Mouse (Mus musculus): Measurements from ENCODE around the gene Mst1r. TPM values are rescaled to one million over a fixed set of nuclear protein-coding genes. Genes with fewer than 3 reads are reported as not detected.

Mst1r gene
- total RNA-seq, 4 experiments from 2014 or later: 0.43 to 1.4 (median 0.82) TPM

- DNase-seq (ENCODE audit: low spot score in 2 of 2): peak; percentile 86 to 89
Measured at GRCm38 (mm10) chr9:107950460-107951355, 44.0 kb downstream of the Mst1r start.

GRCm38 (mm10) chr9:107955613-107956289 is 49.1 kb downstream of the Mst1r start:
- DNase-seq (ENCODE audit: low spot score in 2 of 2): peak; percentile 30 to 34

GRCm38 (mm10) chr9:107957141-107957540 is 50.5 kb downstream of the Mst1r start:
- no peak for DNase-seq (ENCODE audit: low spot score in 2 of 2)

- no peak for DNase-seq (ENCODE audit: low spot score in 2 of 2)
Measured at GRCm38 (mm10) chr9:107959896-107960295, 53.2 kb downstream of the Mst1r start.

- DNase-seq (ENCODE audit: low spot score in 2 of 2): no peak
Measured at GRCm38 (mm10) chr9:107960928-107961327, 54.3 kb downstream of the Mst1r start.

- DNase-seq (ENCODE audit: low spot score in 2 of 2): no peak
Measured at GRCm38 (mm10) chr9:107961351-107961762, 54.7 kb downstream of the Mst1r start.

GRCm38 (mm10) chr9:107961881-107962280 is 55.2 kb downstream of the Mst1r start:
- DNase-seq (ENCODE audit: low spot score in 2 of 2): no peak

- DNase-seq (ENCODE audit: low spot score in 2 of 2): no peak
Measured at GRCm38 (mm10) chr9:107962916-107963315, 56.2 kb downstream of the Mst1r start.

- peak in 1 of 2 experiments; percentile 35 for DNase-seq (ENCODE audit: low spot score in 2 of 2)
Measured at GRCm38 (mm10) chr9:107963700-107964099, 57.0 kb downstream of the Mst1r start.

GRCm38 (mm10) chr9:107964681-107965080 is 58.0 kb downstream of the Mst1r start:
- DNase-seq (ENCODE audit: low spot score in 2 of 2): no peak

GRCm38 (mm10) chr9:107966676-107967075 is 60.0 kb downstream of the Mst1r start:
- no peak for DNase-seq (ENCODE audit: low spot score in 2 of 2)

- no peak for DNase-seq (ENCODE audit: low spot score in 2 of 2)
Measured at GRCm38 (mm10) chr9:107967437-107967836, 60.8 kb downstream of the Mst1r start.

GRCm38 (mm10) chr9:107968531-107968930 is 61.9 kb downstream of the Mst1r start:
- no peak for DNase-seq (ENCODE audit: low spot score in 2 of 2)

Other genes starting within 250 kb of the Mst1r start
- gene Slc38a3, start 237.3 kb upstream of the Mst1r start, total RNA-seq (2022): 10 to 100 TPM; 37.4 to 49.3 (median 45.9) TPM
- gene Gnat1, start 227.2 kb upstream of the Mst1r start, total RNA-seq (2022): not detected
- gene Sema3f, start 196.4 kb upstream of the Mst1r start, total RNA-seq (2022): 1 to 10 TPM; 3.3 to 4.6 (median 4.3) TPM
- 10 to 100 TPM; 21.0 to 34.8 (median 26.8) TPM for gene Rbm5, start 135.9 kb upstream of the Mst1r start, total RNA-seq (2022)
- 10 to 100 TPM; 17.3 to 20.0 (median 18.0) TPM for gene Rbm6, start 33.6 kb upstream of the Mst1r start, total RNA-seq (2022)
- 10 to 100 TPM; 10.8 to 14.7 (median 11.9) TPM for gene Mon1a, start 18.7 kb upstream of the Mst1r start, total RNA-seq (2022)
- gene Actl11, start 21.6 kb downstream of the Mst1r start, total RNA-seq (2022): not detected
- under 1 TPM; 0.20 to 0.46 (median 0.35) TPM for gene Camkv, start 28.8 kb downstream of the Mst1r start, total RNA-seq (2022)
- 1 to 10 TPM in 1 of 4 experiments, under 1 TPM in 3; 0.47 to 1.6 (median 0.57) TPM for gene Traip, start 43.3 kb downstream of the Mst1r start, total RNA-seq (2022)
- gene Uba7, start 68.6 kb downstream of the Mst1r start, total RNA-seq (2022): 1 to 10 TPM; 2.2 to 2.7 (median 2.5) TPM
- gene Gm20661, start 76.2 kb downstream of the Mst1r start, total RNA-seq (2022): not detected
- gene Inka1, start 79.0 kb downstream of the Mst1r start, total RNA-seq (2022): 1 to 10 TPM; 1.3 to 2.5 (median 2.0) TPM
- not detected for gene Cdhr4, start 85.6 kb downstream of the Mst1r start, total RNA-seq (2022)
- gene Gm20662, start 89.5 kb downstream of the Mst1r start, total RNA-seq (2022): 1 to 10 TPM in 3 of 4 experiments, not detected in 1; 1.3 to 1.9 (median 1.3) TPM
- gene Ip6k1, start 95.6 kb downstream of the Mst1r start, total RNA-seq (2022): 10 to 100 TPM; 19.7 to 22.9 (median 21.3) TPM
- gene Gmppb, start 142.4 kb downstream of the Mst1r start, total RNA-seq (2022): 1 to 10 TPM; 4.3 to 6.2 (median 4.8) TPM
- 1 to 10 TPM in 3 of 4 experiments, under 1 TPM in 1; 0.80 to 2.2 (median 1.5) TPM for gene Amigo3, start 146.3 kb downstream of the Mst1r start, total RNA-seq (2022)
- gene Mst1, start 173.6 kb downstream of the Mst1r start, total RNA-seq (2022): under 1 TPM in 1 of 4 experiments, not detected in 3; 0.40 TPM
- gene Rnf123, start 176.5 kb downstream of the Mst1r start, total RNA-seq (2022): 100 to 1,000 TPM; 137 to 185 (median 161) TPM
- gene Apeh, start 187.7 kb downstream of the Mst1r start, total RNA-seq (2022): 10 to 100 TPM; 29.4 to 43.5 (median 33.6) TPM

All from gastrocnemius, adult 8-10 months (tissue).